Mouse (Mus musculus): ENCODE measurements around the gene Arid5b.

- no peak for TF ChIP-seq CTCF (IDR thresholded peaks at IDR 0.05; ENCODE audit: borderline replicate concordance, control insufficient read depth, extremely low read depth, insufficient read depth, low read length, poor library complexity)
- no peak for TF ChIP-seq POLR2A (IDR thresholded peaks at IDR 0.05; ENCODE audit: control insufficient read depth, extremely low read depth, insufficient read depth, low read length, poor library complexity)
Observed at GRCm38 (mm10) chr10:68142501-68142900, 136.0 kb downstream of the Arid5b start.
